Mouse (Mus musculus) heart, embryonic 12.5 days (tissue): ENCODE measurements around the gene Klhl29. TPM values are rescaled to one million over a fixed set of nuclear protein-coding genes. Genes with fewer than 3 reads are reported as not detected.

ENCODE experiments used
- ATAC-seq: fragments of 200-750 bp; cut with Nextera tagmentation; 2 replicates; pipeline ENCODE4 v1.8.0; 2017; ENCODE audit warnings: moderate TSS enrichment, moderate library complexity; ENCODE audit not compliant: insufficient number of reproducible peaks, low FRiP score
- H3K27ac ChIP-seq: fragments of 300-500 bp; sonication (generic); 2 replicates; pipeline ENCODE4 v1.5.1; 2016; ENCODE audit warnings: mild to moderate bottlenecking, moderate library complexity; ENCODE audit not compliant: poor library complexity, severe bottlenecking
- H3K27me3 ChIP-seq: fragments of 300-500 bp; sonication (generic); replicated peaks from 2 replicates; pipeline ENCODE4 v1.6.1; 2016; ENCODE audit warnings: mild to moderate bottlenecking, moderate library complexity
- H3K36me3 ChIP-seq: fragments of 300-500 bp; sonication (generic); 2 replicates; pipeline ENCODE4 v1.6.1; 2016; ENCODE audit warnings: mild to moderate bottlenecking, moderate library complexity
- H3K4me1 ChIP-seq: fragments of 300-500 bp; sonication (generic); replicated peaks from 2 replicates; pipeline ENCODE4 v1.6.1; 2016; ENCODE audit warnings: mild to moderate bottlenecking
- H3K4me2 ChIP-seq: fragments of 300-500 bp; sonication (generic); 2 replicates; pipeline ENCODE4 v1.6.1; 2016; ENCODE audit warnings: mild to moderate bottlenecking, moderate library complexity
- H3K4me3 ChIP-seq: fragments of 300-500 bp; sonication (generic); 2 replicates; pipeline ENCODE4 v1.5.1; 2016; ENCODE audit warnings: mild to moderate bottlenecking
- H3K9ac ChIP-seq: fragments of 300-500 bp; sonication (generic); 2 replicates; pipeline ENCODE4 v1.6.1; 2016; ENCODE audit warnings: mild to moderate bottlenecking, moderate library complexity
- H3K9me3 ChIP-seq: fragments of 300-500 bp; sonication (generic); replicated peaks from 2 replicates; pipeline ENCODE4 v1.6.1; 2016; ENCODE audit warnings: mild to moderate bottlenecking, moderate library complexity
- WGBS: fragments of 180-500 bp; shearing (Covaris S2); methylation state at CpG from one replicate; pipeline ENCODE4 v1.1.7; 2016; 5-methylcytosine and 5-hydroxymethylcytosine counted together
- polyA plus RNA-seq: library from polyadenylated mRNA; unstranded; fragments of >200 nt; fragmentation: Nextera tagmentation; extraction: Ambion mirVana; gene quantifications from 2 replicates; pipeline ENCODE4 v1.2.1, GENCODE M21; 2016

The Klhl29 gene
- polyA plus RNA-seq, 1 experiment from 2014 or later = 0.42 TPM

DNA sequence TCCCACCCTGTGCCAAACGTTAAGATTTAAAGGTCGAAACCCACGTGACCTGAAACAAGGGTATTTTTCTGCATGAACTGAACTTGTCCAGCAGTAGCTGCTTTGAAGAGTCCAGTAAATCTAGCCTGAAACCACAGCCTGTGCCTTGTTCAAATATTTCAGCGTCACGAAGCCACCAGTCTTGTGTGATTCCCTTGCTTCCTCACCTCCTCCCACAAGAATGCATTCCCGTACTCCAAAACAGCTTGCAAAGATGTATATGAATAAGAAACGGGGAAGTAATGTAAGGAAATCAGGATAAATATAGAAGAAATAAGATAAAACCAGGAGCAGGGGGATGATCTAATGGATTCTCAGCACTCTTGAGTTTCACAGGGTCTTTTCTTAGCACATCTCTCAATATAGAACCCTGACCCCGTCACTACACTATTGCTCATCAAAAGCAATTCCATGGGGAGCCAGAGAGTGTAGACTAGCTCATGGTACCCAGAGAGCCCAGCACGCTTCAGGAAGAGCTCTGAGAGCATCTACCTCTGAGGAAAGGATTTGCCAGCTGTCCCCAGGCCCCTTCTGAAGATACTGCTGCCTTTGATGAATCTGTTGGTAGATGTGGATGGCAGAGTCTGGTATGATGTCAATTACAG lies 52.9 kb downstream of the Klhl29 start:
- Histone ChIP-seq H3K4me2 (no peak overlapping the region), H3K9ac (no peak overlapping the region), H3K27me3 (no peaks in the 10 kb centered on the region), H3K4me3 (no peak overlapping the region), H3K9me3 (no peaks in the 10 kb centered on the region), H3K36me3 (no peaks in the 10 kb centered on the region), H3K4me1 (0 out of 2 replicates have a peak, but pooled peaks cover 2% of the 10 kb centered on the region), H3K27ac (no peak overlapping the region)
- ATAC-seq = no peak
- WGBS = 78% methylated on average over 9 of the region's 9 CpGs

DNA sequence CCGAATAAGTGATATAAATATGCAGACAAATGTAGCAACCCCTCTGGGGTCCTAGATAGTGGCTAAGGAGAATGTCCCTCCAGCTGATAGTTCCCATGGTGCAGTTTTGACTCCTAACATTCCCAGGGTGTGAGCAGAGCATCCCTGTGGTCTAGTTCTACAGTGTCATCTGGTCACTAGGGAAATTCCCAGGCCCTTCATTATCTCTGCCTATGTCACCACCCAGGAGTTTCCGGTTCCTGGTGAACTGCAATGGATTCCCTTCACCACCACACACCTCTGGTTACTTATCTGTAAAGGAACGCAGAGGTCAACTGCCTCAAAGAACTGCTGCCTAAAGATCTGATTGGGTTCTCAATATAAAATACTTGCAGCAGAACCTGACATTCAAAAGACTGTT lies 54.5 kb downstream of the Klhl29 start:
- no peaks in the 10 kb centered on the region for H3K36me3 ChIP-seq

DNA sequence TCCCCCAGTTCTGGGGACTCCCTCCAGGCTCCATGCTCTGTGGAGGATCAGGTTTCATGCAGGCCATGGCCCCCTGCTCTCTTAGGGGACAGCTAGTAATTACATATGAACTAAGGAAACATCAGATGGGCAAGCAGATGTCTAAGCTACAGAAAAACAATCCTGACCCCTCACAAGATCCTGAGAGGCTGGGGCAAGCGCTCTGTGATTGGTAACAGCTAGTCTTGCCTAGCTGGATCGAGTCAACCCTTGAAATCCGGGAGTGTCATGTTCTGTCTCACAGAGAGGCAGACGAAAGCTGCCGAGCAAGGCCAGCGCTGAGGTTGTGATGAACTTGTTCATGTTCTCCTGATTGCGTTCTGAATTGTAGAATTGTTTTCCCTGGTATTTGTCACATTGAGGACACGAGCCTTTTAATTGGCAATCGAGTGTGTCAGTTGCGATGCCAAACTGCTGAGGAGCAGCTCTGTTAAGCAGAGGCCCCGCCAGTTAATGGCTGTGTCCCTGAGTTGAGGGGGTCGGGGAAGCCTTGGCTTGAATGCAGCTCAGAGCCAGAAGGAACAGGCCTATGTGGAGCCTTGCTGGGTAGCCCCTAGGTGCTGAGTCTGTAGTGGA lies 56.0 kb downstream of the Klhl29 start:
- no peak overlapping the region for H3K27ac ChIP-seq
- no peaks in the 10 kb centered on the region for H3K36me3 ChIP-seq
- 35% methylated on average over 12 of the region's 12 CpGs for WGBS
- no peaks in the 10 kb centered on the region for H3K27me3 ChIP-seq
- 0 out of 2 replicates have a peak, but pooled peaks cover 8% of the 10 kb centered on the region for H3K4me1 ChIP-seq
- ATAC-seq = no peak
- H3K9ac ChIP-seq = no peak overlapping the region
- H3K4me2 ChIP-seq = no peak overlapping the region
- H3K9me3 ChIP-seq = no peaks in the 10 kb centered on the region
- H3K4me3 ChIP-seq = no peak overlapping the region

More for the DNA sequence above, 54.5 kb downstream of the Klhl29 start:
- no peaks in the 10 kb centered on the region for H3K9me3 ChIP-seq
- no peak overlapping the region for H3K9ac ChIP-seq
- ATAC-seq = no peak
- H3K27me3 ChIP-seq = no peaks in the 10 kb centered on the region
- WGBS = 56% methylated on average over 3 of the region's 3 CpGs
- H3K4me2 ChIP-seq = no peak overlapping the region
- no peak overlapping the region for H3K4me3 ChIP-seq
- H3K27ac ChIP-seq = no peak overlapping the region
- H3K4me1 ChIP-seq = 0 out of 2 replicates have a peak, but pooled peaks cover 8% of the 10 kb centered on the region

DNA sequence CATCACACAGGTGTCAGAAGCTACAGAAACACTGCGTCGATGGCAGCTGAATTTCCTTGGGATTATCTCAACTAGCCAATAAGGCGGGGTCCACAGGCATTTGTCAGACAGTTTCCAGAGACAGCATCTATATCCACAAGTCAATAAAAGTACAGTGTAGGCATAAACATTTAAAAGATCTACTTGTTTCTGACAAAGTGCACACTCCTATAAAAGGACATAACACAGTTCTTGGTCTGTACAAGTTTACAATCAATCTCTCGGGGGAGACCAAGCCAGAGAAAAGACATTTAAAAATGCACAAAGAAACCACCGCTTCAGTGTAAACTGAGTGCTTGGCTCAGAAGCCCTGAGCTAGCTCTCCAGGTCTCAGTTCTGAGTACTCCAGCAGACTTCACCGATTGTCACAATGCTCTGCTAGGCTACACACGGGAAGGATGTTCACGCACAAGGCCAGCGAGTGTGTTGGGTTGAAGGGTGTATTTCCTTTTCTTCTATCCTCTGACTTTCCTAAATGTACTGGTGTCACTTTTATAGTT lies 59.4 kb downstream of the Klhl29 start:
- no peak for ATAC-seq
- Histone ChIP-seq H3K9me3 (no peaks in the 10 kb centered on the region), H3K4me3 (no peak overlapping the region), H3K27ac (no peak overlapping the region), H3K4me2 (no peak overlapping the region), H3K27me3 (no peaks in the 10 kb centered on the region), H3K9ac (no peak overlapping the region), H3K36me3 (no peaks in the 10 kb centered on the region), H3K4me1 (peaks cover 12% of the 10 kb centered on the region; the same call in 1 of the 2 replicates)
- 82% methylated on average over 9 of the region's 9 CpGs for WGBS

DNA sequence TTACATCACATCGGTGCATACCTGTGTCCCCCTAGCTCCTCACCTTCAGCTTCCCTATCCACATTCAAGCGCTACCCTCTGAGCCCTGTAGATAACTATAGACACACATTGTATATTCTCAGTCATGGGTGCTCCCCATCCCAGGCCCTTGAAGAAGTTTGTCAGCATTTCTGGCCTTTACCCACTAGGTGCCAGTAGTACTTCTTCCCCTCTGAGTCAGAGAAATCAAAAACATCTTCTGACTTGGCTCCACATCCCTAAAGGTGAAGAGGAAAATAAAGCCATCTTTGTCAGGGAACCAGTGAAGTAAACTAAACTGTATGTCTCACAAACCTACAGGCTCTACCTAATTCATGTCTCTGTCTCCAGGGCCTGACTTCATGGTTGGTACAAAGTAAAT lies 67.6 kb downstream of the Klhl29 start:
- H3K4me1 ChIP-seq = no peaks in the 10 kb centered on the region
- H3K4me2 ChIP-seq = no peak overlapping the region
- H3K36me3 ChIP-seq = no peaks in the 10 kb centered on the region
- H3K27me3 ChIP-seq = no peaks in the 10 kb centered on the region
- H3K27ac ChIP-seq = no peak overlapping the region
- WGBS = 77% methylated on average over 2 of the region's 2 CpGs
- H3K9me3 ChIP-seq = no peaks in the 10 kb centered on the region
- H3K4me3 ChIP-seq = no peak overlapping the region
- no peak for ATAC-seq
- H3K9ac ChIP-seq = no peak overlapping the region

DNA sequence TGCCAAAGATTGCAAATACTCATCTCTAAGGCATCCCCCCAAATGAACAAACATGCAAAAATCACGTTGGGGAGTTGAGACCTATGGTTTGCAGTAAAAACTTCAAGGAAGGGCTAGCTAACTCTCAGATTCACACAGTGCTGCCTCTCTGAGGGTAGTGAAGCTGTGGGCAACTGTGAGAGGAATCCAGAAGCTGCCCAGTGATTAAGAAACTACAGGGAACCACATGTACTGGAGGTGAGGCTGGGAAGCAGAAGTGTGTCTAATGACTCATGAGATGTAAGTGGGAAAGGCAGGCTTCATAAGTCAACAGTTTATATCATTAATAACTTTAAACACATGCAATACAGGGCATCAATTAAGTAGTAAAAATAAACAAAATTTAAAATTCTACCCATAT lies 70.0 kb downstream of the Klhl29 start:
- H3K9ac ChIP-seq = no peak overlapping the region
- no peak overlapping the region for H3K27ac ChIP-seq
- H3K36me3 ChIP-seq = no peaks in the 10 kb centered on the region
- no peaks in the 10 kb centered on the region for H3K9me3 ChIP-seq
- no peaks in the 10 kb centered on the region for H3K27me3 ChIP-seq
- H3K4me1 ChIP-seq = no peaks in the 10 kb centered on the region
- 30% methylated on average over 1 of the region's 1 CpGs for WGBS
- ATAC-seq = no peak
- no peak overlapping the region for H3K4me2 ChIP-seq
- no peak overlapping the region for H3K4me3 ChIP-seq

DNA sequence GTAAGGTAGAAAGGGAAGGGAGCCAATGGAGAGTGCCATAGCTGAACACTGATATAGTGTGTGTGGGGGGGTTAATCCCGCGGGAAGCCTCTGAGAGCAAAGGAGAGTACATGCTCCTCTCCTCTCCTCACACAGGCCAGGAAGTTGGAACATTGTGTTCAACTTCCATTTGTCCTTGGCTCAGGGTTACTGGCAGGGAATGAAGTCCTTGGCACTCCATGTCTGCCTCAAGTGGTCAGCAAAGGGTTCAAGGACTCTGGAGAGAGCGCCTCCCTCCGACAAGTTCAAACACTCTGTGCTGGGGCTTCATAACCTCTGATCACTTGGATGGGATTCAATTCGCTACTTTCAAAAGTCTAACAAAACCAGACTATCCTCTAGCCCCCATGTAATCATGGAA lies 71.6 kb downstream of the Klhl29 start:
- no peak overlapping the region for H3K27ac ChIP-seq
- no peaks in the 10 kb centered on the region for H3K4me1 ChIP-seq
- H3K9ac ChIP-seq = no peak overlapping the region
- no peak overlapping the region for H3K4me2 ChIP-seq
- no peaks in the 10 kb centered on the region for H3K9me3 ChIP-seq
- no peaks in the 10 kb centered on the region for H3K36me3 ChIP-seq
- 82% methylated on average over 5 of the region's 5 CpGs for whole genome bisulfite sequencing
- H3K4me3 ChIP-seq = no peak overlapping the region
- H3K27me3 ChIP-seq = no peaks in the 10 kb centered on the region
- ATAC-seq = no peak

DNA sequence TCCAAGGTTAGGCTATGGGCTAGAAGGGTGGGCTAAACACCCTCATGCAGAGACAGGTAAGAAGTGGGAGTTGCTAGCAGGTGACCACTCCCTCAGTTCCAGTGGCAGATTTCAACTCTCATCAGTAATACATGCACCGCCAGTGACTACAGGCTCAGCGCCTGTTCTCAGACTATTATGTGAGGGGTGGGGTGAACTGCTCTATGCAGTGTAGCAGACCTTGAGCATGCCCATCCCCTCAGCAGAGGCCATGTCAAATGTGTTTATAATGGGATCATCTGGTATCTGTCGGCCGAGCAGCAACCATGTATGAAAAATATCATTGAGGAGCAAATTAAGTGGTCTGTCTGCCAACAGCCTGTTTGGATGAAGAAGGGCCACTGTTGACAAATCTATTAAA lies 72.4 kb downstream of the Klhl29 start:
- Histone ChIP-seq H3K4me1 (no peaks in the 10 kb centered on the region), H3K4me2 (no peak overlapping the region), H3K27me3 (no peaks in the 10 kb centered on the region), H3K9ac (no peak overlapping the region), H3K36me3 (no peaks in the 10 kb centered on the region), H3K27ac (no peak overlapping the region), H3K9me3 (no peaks in the 10 kb centered on the region), H3K4me3 (no peak overlapping the region)
- no peak for ATAC-seq
- WGBS = 91% methylated on average over 4 of the region's 4 CpGs

DNA sequence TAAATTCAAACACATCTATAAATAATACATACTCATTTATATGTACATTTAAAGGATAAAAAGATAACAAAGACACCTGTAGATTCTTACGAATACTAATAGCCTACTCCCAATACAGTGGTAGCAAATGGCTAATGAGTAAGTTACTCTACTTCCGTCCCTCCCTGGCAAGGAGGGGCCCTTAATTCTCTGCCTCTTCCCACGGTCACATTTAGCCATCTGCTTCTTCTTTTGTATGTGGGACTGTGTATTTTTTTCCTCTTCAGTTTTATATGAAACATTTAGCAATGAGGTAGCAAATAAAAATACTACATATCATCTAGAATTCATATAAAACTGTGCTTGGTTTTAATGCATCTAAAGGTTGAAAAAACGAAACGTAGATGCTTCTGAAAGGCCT lies 73.6 kb downstream of the Klhl29 start:
- Histone ChIP-seq H3K4me1 (no peaks in the 10 kb centered on the region), H3K27me3 (no peaks in the 10 kb centered on the region), H3K4me3 (no peak overlapping the region), H3K9ac (no peak overlapping the region), H3K9me3 (no peaks in the 10 kb centered on the region), H3K27ac (no peak overlapping the region), H3K4me2 (no peak overlapping the region), H3K36me3 (no peaks in the 10 kb centered on the region)
- ATAC-seq = no peak
- WGBS = 75% methylated on average over 5 of the region's 5 CpGs

DNA sequence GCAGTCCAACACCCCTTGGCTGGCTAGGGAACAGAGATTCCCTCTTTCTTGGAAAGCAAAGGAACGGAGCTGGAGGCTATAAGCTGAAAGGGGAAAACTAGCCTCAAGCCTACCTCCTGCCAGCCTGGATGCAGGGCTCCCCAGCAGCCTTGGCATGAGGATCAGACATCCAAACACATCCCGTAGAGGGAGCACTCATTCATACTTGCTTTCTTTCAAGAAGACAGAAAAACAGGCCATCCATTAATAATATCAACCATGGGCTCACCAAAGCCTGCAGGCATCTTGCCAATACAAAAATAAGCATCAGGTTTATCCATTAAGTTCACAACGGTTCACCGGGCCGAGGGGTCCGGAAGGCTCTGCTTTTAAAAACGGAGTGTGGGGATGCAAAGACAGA lies 79.1 kb downstream of the Klhl29 start:
- Histone ChIP-seq H3K27me3 (no peaks in the 10 kb centered on the region), H3K9ac (no peak overlapping the region), H3K36me3 (no peaks in the 10 kb centered on the region), H3K9me3 (no peaks in the 10 kb centered on the region), H3K4me3 (no peak overlapping the region), H3K4me2 (no peak overlapping the region), H3K4me1 (no peaks in the 10 kb centered on the region), H3K27ac (no peak overlapping the region)
- WGBS = 76% methylated on average over 7 of the region's 7 CpGs
- no peak for ATAC-seq

DNA sequence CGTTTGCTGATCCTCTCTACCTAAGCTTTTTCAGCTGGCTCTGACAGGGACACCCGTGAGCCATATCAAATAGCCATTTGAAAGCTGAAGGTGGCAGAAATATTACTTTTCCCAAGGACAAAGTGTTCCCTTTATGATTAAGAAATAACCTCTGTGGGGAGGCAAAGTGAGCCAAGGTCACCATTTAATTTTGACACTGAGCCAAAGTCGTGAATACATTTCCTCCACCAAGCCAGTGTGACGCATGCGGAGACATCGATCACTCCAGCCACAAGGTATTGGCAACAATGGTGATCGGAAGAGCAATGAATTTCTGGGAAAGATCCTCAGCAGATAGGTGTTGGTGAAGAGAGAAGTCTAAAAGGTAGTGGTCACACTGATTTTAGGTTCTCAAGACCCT lies 83.2 kb downstream of the Klhl29 start:
- WGBS = 87% methylated on average over 7 of the region's 7 CpGs
- no peaks in the 10 kb centered on the region for H3K36me3 ChIP-seq
- no peaks in the 10 kb centered on the region for H3K4me1 ChIP-seq
- no peak for ATAC-seq
- no peak overlapping the region for H3K27ac ChIP-seq
- H3K4me3 ChIP-seq = no peak overlapping the region
- no peaks in the 10 kb centered on the region for H3K27me3 ChIP-seq
- H3K4me2 ChIP-seq = no peak overlapping the region
- no peak overlapping the region for H3K9ac ChIP-seq
- H3K9me3 ChIP-seq = no peaks in the 10 kb centered on the region
